Mouse (Mus musculus): ENCODE results near the gene Terb1. TPM values are rescaled to one million over a fixed set of nuclear protein-coding genes. Genes with fewer than 3 reads are reported as not detected.

The Terb1 gene
- polyA plus RNA-seq (2012; rRNA removed) = 5.6 and 6.7 TPM in 2 replicates

GRCm38 (mm10) chr8:104509061-104510006, at the start of gene Terb1:
TSS of gene Terb1 (minus strand) at chr8:104509910.
- Histone ChIP-seq H3K36me3 (ENCODE audit: control insufficient read depth, insufficient read depth, low read length) (no peaks in the 10 kb centered on the region), H3K4me1 (ENCODE audit: control insufficient read depth, insufficient read depth, low read length) (peaks cover 4% of the 10 kb centered on the region), H3K4me3 (ENCODE audit: control insufficient read depth, low read depth, low read length) (peak within 1 kb of the TSS; percentile 88), H3K27ac (ENCODE audit: control insufficient read depth, insufficient read depth, low read depth, low read length) (peak within 1 kb of the TSS; percentile 88), H3K27me3 (ENCODE audit: control insufficient read depth, insufficient read depth, low read length) (no peaks in the 10 kb centered on the region)
- peak; percentile 74; the same call in 1 of the 2 replicates for TF ChIP-seq POLR2A (IDR thresholded peaks at IDR 0.05; ENCODE audit: control insufficient read depth, low read depth, low read length)
- TF ChIP-seq CTCF (IDR thresholded peaks at IDR 0.05; ENCODE audit: control insufficient read depth, insufficient read depth, insufficient replicate concordance, low read depth, low read length) = no peak

DNA sequence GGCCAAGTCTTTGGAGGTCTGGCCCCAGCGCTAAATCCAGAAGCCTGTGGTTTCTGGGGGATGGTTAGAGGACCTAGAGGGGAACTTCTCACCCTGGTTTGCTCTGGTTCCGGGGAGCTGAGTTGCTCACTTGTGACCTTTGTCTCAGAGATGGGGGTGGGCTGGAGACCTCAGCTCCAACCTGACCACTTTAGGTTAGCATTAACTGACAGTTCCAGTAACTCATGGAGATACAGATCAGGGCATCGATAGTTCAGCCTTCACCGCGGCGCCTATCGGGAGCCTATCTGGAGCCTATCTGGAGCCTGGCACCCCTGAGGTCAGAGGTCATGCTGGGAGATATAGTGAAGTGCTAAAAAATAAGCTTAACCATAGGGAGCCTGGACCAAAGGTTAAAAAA, 47.5 kb upstream of the Terb1 start:
- Histone ChIP-seq H3K27me3 (ENCODE audit: control insufficient read depth, insufficient read depth, low read length) (no peaks in the 10 kb centered on the region), H3K4me1 (ENCODE audit: control insufficient read depth, insufficient read depth, low read length) (peaks cover 9% of the 10 kb centered on the region), H3K27ac (ENCODE audit: control insufficient read depth, insufficient read depth, low read depth, low read length) (no peak overlapping the region), H3K36me3 (ENCODE audit: control insufficient read depth, insufficient read depth, low read length) (no peaks in the 10 kb centered on the region), H3K4me3 (ENCODE audit: control insufficient read depth, low read depth, low read length) (no peak overlapping the region)
- TF ChIP-seq POLR2A (IDR thresholded peaks at IDR 0.05; ENCODE audit: control insufficient read depth, low read depth, low read length) = no peak

DNA sequence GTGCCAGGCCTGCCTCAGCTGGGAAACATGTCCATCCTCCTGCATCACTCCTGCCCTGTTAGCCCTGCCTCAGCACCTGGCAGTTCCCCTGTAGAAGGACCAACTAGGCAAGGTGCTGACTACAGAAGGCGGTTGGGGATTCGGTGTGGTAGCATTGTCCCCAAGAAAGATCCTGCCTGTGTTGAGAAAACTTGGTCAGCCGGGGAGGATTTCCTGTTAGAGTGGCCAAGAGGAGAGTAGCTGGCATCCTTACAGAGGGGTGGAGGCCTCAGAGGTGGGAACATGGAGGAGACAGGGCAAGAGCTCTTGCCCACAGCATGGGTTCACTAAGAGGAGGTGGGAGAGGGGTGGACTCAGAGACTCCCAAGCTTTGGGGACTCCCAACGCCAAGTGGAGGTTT, 45.5 kb upstream of the Terb1 start:
- Histone ChIP-seq H3K27ac (ENCODE audit: control insufficient read depth, insufficient read depth, low read depth, low read length) (no peak overlapping the region), H3K36me3 (ENCODE audit: control insufficient read depth, insufficient read depth, low read length) (no peaks in the 10 kb centered on the region), H3K4me1 (ENCODE audit: control insufficient read depth, insufficient read depth, low read length) (peaks cover 9% of the 10 kb centered on the region), H3K27me3 (ENCODE audit: control insufficient read depth, insufficient read depth, low read length) (no peaks in the 10 kb centered on the region), H3K4me3 (ENCODE audit: control insufficient read depth, low read depth, low read length) (no peak overlapping the region)
- no peak for TF ChIP-seq CTCF (IDR thresholded peaks at IDR 0.05; ENCODE audit: control insufficient read depth, insufficient read depth, insufficient replicate concordance, low read depth, low read length)
- no peak for TF ChIP-seq POLR2A (IDR thresholded peaks at IDR 0.05; ENCODE audit: control insufficient read depth, low read depth, low read length)

DNA sequence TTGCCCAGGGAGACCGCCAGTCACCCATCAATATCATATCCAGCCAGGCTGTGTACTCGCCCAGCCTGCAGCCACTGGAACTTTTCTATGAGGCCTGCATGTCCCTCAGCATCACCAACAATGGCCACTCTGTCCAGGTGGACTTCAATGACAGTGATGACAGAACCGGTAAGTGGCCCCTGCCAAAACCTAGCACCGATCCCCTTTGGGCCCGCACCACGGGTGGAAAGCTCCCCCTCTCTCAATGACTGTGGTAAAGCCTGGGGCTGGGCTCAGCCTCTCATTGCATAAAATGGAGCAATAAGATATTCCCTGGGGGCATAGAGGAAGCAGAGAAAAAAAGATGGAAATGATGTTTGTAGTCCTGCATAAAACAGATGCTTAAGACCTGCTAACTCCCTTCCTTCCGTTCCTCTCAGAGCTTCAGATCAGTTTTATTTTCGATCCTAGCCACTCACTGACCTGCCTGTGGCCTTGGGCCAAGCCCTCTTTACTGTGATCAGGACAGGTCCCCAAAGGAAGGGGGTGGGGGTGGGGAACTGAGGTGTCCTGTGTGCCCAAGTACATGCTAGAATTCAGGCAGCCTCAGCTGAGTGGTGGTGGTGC, 33.8 kb upstream of the Terb1 start:
- peaks cover 11% of the 10 kb centered on the region for H3K4me1 ChIP-seq (ENCODE audit: control insufficient read depth, insufficient read depth, low read length)
- H3K27ac ChIP-seq (ENCODE audit: control insufficient read depth, insufficient read depth, low read depth, low read length) = no peak overlapping the region
- H3K4me3 ChIP-seq (ENCODE audit: control insufficient read depth, low read depth, low read length) = no peak overlapping the region
- no peak for TF ChIP-seq CTCF (IDR thresholded peaks at IDR 0.05; ENCODE audit: control insufficient read depth, insufficient read depth, insufficient replicate concordance, low read depth, low read length)
- no peak for TF ChIP-seq POLR2A (IDR thresholded peaks at IDR 0.05; ENCODE audit: control insufficient read depth, low read depth, low read length)
- H3K36me3 ChIP-seq (ENCODE audit: control insufficient read depth, insufficient read depth, low read length) = no peaks in the 10 kb centered on the region
- no peaks in the 10 kb centered on the region; the same call in 1 of the 2 replicates for H3K27me3 ChIP-seq (ENCODE audit: control insufficient read depth, insufficient read depth, low read length)

- no peaks in the 10 kb centered on the region; the same call in 1 of the 2 replicates for H3K27me3 ChIP-seq (ENCODE audit: control insufficient read depth, insufficient read depth, low read length)
- peaks cover 11% of the 10 kb centered on the region for H3K4me1 ChIP-seq (ENCODE audit: control insufficient read depth, insufficient read depth, low read length)
- H3K27ac ChIP-seq (ENCODE audit: control insufficient read depth, insufficient read depth, low read depth, low read length) = no peak overlapping the region
- no peak overlapping the region for H3K4me3 ChIP-seq (ENCODE audit: control insufficient read depth, low read depth, low read length)
- H3K36me3 ChIP-seq (ENCODE audit: control insufficient read depth, insufficient read depth, low read length) = no peaks in the 10 kb centered on the region
- TF ChIP-seq POLR2A (IDR thresholded peaks at IDR 0.05; ENCODE audit: control insufficient read depth, low read depth, low read length) (no peak), CTCF (IDR thresholded peaks at IDR 0.05; ENCODE audit: control insufficient read depth, insufficient read depth, insufficient replicate concordance, low read depth, low read length) (no peak)
Measured at GRCm38 (mm10) chr8:104542160-104542559, 32.5 kb upstream of the Terb1 start.

DNA sequence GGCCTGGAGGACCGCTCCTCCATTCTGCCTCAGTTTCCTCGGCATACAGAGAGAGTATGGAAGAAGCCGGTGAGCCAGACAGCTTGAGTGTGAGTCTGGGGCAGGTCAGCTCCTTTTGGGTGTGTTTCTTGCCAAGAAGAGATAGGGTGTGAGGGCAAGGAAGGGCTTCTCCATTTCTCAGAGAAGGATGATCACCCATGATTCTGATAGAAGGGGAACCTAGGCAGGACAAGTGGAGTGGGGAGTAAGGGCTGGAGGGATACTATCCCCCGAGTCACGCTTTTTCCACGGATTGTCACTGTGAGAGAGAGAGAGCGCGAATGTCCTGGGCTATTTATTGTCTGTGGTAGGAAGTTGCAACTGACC, 31.8 kb upstream of the Terb1 start:
- H3K36me3 ChIP-seq (ENCODE audit: control insufficient read depth, insufficient read depth, low read length) = no peaks in the 10 kb centered on the region
- H3K4me1 ChIP-seq (ENCODE audit: control insufficient read depth, insufficient read depth, low read length) = peaks cover 11% of the 10 kb centered on the region
- peak overlapping the region; percentile 69 for H3K4me3 ChIP-seq (ENCODE audit: control insufficient read depth, low read depth, low read length)
- no peaks in the 10 kb centered on the region; the same call in 1 of the 2 replicates for H3K27me3 ChIP-seq (ENCODE audit: control insufficient read depth, insufficient read depth, low read length)
- H3K27ac ChIP-seq (ENCODE audit: control insufficient read depth, insufficient read depth, low read depth, low read length) = no peak overlapping the region
- no peak for TF ChIP-seq POLR2A (IDR thresholded peaks at IDR 0.05; ENCODE audit: control insufficient read depth, low read depth, low read length)
- TF ChIP-seq CTCF (IDR thresholded peaks at IDR 0.05; ENCODE audit: control insufficient read depth, insufficient read depth, insufficient replicate concordance, low read depth, low read length) = no peak

DNA sequence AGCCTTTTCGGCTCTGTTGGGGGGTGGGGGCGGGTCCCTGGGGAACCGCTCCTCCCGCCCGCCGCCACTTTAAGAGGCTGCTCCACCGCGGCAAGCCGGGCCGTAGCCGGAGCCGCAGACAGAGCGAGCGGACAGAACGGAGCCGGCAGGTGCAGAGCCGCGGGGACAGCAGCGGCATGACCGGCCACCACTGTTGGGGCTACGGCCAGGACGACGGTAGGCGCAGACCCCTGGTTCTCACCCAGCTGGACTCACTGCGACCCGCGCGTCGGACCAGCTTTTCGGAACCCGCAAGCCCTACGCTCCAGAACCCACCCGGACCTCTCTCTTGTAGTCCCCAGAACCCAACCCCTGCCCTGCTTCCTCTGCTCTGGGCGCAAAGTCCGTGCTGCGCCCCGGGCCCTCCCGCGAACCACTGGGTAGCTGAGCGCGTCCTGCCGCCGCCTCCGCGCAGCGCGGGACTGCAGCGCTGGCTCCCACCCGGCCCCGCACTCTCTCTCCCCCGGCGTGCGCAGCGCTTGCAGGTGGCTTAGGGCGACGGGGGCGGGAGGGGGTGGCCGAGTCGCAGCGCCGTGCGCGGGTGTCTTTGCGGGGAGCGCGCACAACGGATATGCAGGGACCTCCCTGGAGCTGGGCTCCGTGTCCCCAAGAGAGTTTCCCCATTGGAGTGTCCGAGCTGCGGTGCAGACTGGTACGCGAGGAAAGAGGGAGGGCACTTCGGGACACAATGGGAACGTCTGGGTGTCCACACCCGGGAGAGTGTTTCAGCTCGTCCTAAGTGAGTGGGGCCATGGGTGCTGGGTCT, 31.2 kb upstream of the Terb1 start:
- Histone ChIP-seq H3K4me3 (ENCODE audit: control insufficient read depth, low read depth, low read length) (peak overlapping the region; percentile 69), H3K27ac (ENCODE audit: control insufficient read depth, insufficient read depth, low read depth, low read length) (no peak overlapping the region), H3K4me1 (ENCODE audit: control insufficient read depth, insufficient read depth, low read length) (peaks cover 11% of the 10 kb centered on the region), H3K27me3 (ENCODE audit: control insufficient read depth, insufficient read depth, low read length) (no peaks in the 10 kb centered on the region; the same call in 1 of the 2 replicates), H3K36me3 (ENCODE audit: control insufficient read depth, insufficient read depth, low read length) (no peaks in the 10 kb centered on the region)
- TF ChIP-seq POLR2A (IDR thresholded peaks at IDR 0.05; ENCODE audit: control insufficient read depth, low read depth, low read length) = 0 out of 2 replicates have a peak, but pooled peaks have one; percentile 13
- no peak for TF ChIP-seq CTCF (IDR thresholded peaks at IDR 0.05; ENCODE audit: control insufficient read depth, insufficient read depth, insufficient replicate concordance, low read depth, low read length)
